Mouse (Mus musculus): ENCODE data around the gene Usp21.
"Not testable (repeated sequence)": the region's sequence is repeated elsewhere in the genome, so short reads cannot be mapped to it uniquely, and the experiment has no call there.

The Usp21 gene

DNA sequence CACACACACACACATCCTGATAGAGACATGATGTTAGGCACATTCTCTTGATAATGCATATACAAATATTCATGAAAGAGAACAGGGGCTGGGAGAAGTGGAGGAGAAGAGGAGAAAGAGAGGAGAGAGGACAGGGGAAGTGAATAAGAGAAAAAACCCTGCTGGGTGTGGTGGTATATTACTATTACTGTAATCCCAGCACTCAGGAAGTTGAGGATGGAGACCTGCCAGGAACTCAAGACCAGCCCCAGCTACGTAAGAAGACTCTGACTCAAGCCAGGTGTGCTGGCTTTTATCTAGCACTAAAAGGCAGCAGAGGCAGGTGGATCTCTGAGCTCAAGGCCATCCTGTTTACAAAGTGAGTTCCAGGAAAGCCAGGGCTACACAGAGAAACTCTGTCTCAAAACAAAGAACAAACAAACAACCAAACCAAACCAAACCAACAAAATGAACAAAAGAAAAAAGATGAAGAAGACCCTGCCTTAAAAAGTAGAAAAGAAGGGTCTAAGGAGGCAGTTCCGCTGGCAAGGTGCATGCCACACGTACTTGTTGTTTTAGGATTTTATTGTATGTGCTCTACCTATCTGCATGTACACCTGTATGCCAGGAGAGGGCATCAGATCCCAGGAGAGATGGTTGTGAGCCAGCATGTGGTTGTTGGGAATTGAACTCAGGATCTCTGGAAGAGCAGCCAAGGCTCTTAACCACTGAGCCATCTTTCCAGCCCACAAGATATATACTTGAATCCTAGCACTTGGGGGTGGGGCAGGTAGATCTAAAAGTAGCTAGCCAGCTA, 23.9 kb downstream of the Usp21 start:
- DNase-seq = no peak

DNA sequence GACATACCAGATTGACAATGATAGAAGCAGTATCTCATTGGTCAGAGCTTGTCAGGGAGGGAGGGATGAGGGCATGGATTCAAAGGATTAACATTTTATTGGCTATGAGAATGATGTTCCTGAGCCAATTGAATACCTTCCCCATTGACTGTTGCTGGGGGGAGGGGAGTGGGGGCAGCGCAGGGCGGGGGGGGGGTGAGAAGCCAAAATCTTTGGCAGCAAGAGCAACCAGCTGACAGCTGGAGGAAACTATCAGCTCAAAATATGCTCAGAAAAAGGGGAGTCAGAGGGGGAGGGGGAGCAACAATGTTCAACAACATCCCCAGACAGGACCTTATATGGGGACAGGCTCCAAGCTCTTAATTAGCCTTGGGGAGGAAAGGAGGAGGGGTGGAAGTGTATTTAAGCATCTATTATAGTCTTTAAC, 24.6 kb downstream of the Usp21 start:
- no peak for DNase-seq

GRCm38 (mm10) chr1:171262594-171263130, 25.1 kb downstream of the Usp21 start:
- no peak for DNase-seq

DNA sequence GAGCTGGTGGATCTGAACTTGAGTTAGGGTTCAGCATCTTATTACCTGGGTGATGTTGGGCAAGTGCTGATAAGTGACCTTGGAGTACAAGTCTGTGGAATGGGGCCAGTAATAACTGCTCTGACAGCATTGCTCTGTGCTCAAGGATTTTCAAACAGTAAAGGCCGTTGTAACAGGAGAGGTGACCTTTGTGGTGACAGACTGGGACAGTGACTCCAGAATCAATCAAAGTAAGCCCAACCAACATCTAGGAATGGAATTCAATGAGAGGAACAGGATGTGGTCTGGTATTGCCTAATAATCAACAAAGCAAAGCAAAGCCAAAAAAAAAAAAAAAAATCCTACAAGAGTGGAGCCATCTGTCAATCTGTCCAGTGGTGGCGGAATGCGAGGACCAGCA, 27.5 kb downstream of the Usp21 start:
- no peak for DNase-seq

DNA sequence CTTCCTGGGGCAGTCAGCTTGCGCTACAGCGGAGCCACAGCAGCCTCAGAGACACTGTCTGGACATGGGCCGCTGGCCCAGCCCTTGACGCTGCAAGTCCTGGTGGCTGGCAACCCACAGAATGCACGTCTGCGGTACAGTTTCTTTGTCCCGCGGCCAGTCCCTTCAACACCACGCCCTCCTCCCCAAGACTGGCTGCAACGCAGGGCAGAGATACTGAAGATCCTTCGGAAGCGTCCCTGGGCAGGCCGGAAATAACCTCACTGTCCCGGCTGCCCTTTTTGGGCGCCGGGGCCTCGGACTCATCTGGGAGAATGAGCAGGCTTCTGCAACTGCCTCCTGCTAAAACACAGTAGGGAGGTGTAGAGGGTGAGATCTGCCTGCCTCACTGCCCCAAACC, 28.9 kb downstream of the Usp21 start:
- no peak for DNase-seq

DNA sequence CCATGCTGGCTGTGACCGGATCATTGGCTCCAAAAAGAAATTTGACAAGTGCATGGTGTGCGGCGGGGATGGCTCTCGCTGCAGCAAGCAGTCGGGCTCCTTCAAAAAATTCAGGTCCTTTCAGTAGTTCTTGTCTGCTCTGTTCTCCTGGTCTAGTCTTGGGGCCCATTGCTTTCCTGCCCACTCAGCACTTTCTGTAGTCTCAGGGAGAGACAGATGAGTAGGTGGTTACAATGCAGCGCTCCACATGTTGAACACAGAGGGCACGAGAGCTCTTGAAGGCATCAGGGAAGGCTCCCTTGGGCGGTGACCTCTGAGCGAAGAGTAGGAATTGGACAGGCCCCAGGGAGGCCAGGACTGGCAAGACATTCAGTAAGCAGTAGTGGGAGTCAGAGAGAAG, 30.0 kb downstream of the Usp21 start:
- DNase-seq = no peak

DNA sequence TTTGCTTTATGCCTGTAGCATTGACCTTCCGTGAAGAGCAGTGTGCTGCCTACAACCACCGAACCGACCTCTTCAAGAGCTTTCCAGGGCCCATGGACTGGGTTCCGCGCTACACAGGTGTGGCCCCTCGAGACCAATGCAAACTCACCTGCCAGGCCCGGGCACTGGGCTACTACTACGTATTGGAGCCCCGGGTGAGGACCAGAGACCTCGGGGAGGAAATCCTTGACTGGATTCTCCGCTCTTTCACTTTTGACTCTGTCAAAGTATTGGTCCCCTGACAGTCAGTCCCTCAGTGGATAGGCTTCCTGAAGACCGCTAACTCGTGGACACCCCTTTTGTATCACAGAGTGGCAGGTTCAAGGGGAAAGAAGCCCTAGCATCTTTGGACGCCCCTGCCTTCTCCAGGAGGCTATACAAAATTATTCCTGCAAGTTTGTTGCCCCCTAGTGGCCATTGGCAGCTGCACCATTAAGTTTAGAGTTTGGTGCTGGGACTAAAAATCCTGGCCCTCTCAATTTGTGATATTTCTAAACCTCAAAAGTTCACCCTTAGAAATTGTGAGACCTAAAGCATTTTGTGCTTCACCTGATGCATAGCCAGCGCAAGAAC, 30.7 kb downstream of the Usp21 start:
- peak; percentile 73 for DNase-seq

DNA sequence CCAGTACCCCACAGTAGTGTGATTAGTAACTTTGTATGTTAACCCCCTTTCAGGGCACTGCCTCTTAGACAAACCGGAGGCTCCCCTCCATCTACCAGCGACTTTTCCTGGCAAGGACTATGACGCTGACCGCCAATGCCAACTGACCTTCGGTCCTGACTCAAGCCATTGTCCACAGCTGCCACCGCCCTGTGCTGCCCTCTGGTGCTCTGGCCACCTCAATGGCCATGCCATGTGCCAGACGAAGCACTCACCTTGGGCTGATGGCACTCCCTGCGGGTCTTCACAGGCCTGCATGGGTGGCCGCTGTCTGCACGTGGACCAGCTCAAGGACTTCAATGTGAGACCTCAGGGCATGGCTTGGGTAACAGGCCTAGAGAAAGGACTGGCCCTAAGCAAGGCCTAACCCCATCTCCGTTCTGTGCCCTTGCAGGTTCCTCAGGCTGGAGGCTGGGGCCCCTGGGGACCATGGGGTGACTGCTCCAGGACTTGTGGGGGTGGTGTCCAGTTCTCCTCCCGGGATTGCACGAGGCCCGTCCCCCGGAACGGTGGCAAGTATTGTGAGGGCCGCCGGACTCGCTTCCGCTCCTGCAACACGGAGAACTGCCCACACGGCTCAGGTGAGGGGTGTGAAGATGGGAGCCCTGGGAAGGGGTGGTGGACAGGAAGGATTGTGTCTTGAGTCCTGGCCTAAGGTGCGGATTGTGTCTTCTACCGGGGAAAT, 31.5 kb downstream of the Usp21 start:
- DNase-seq = no peak

- DNase-seq = no peak
Observed at GRCm38 (mm10) chr1:171252415-171252814, 35.4 kb downstream of the Usp21 start.

DNA sequence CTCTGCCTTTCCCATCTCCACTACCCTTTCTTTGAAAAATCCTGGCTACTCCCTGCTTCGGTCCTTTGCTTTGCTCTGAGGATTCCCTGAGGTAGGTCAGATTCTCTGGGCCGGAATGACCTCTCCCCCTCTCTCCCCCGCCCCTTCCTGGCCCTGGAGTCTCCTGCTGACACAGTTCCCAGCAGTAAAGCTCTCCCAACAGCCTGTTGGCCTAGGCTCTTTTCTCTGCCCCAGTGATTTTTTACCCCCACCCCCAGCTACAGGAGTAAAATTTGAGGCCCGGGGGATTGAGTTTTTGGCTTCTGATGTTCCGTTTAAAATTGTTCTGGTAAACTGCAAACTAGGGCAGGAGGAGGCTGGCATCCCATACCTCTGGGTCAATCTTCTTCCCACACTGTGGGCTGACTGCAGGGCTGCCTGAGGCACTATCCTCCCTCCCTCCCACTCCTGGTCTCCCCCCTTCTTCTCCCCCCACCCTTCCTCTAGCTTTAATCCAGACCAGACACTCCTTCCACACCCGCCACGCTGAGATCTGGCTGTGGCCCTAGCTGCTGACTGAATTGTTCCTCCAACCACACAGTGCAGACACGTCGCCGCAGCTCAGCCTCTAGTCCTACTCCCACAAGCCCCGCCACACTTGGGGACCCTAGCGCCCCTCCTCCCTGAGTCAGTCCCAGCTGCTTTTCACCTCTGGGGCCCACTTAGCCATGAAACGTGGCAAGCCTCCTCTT, 36.0 kb downstream of the Usp21 start:
- DNase-seq = peak; percentile 42

DNA sequence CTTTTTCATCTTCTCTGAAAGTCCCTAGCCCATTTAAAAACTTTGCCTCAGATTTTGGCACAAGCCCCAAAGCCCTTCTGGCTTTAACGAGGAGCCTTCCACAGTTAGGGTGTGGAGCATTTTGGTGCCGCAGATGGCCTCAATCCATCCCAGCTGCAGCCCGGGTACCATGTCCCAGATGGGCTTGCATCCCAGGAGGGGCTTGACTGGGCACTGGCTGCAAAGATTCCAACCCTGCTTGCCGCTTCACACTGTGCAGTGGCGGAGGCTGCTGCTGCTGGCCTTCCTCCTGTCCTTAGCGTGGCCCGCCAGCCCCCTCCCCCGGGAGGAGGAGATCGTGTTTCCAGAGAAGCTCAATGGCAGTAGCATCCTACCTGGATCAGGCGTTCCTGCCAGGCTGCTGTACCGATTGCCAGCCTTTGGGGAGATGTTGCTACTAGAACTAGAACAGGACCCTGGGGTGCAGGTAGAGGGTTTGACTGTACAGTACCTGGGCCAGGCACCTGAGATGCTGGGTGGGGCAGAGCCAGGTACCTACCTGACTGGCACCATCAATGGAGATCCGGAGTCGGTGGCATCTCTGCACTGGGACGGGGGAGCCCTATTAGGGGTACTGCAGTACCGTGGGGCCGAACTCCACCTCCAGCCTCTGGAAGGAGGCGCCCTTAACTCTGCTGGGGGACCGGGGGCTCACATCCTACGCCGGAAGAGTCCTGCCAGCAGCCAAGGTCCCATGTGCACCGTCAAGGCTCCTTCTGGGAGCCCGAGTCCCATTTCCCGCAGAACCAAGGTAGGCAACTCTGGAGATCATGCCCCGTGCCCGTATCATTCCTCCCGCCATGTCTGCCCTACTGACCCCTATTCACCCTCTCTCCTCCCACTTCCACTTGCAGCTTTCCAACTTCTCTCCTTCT, 36.9 kb downstream of the Usp21 start, which contains the start of gene Ndufs2:
Gene Ndufs2, minus strand, starts transcription at position 709 of the 914 bp plus-strand sequence.
- no peak for DNase-seq

- DNase-seq = no peak
Observed at GRCm38 (mm10) chr1:171249913-171250600, 37.7 kb downstream of the Usp21 start, which contains the start of gene Adamts4. Gene Adamts4, plus strand, starts transcription at chr1:171250421.

DNA sequence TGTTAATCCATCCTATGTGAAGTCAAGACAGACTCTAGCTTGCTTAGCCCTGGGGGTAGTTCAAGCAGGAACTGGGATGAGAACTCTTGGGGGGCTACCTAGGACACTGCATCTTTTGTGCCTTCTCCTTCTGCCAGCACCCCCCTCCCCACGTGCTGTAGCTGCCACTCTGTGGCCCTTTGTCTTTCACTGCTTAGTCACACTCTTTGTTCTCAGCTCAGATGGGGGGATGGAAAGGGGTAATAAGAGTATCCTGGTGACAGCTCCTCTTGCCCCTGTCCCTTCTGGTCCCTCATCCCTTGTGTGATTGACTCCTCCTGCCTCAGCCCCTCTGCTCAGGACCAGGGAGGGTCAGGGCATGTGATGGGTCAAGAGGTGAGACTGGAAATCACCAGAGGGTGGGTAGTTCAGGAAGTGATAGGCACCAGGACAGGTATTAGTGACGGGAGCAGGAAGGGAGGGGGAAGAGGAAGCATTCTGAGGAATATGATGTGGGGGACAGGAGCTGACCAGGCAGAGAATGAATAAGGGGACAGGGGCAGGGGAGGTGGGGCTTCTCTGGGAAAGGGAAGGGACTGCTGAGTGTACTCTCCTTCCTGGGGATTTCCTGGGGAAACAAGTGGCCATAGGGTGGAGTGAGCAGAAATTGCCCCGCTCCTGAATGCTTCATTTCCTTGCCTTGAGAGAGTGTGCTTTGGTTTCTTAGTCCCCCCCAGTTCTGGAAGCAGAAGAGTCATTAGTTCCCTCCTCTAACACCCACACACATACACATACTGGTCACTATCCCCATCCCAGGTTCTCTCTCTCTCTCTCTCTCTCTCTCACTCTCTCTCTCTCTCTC, 39.2 kb downstream of the Usp21 start:
- DNase-seq = no peak

- DNase-seq = no peak
Observed at GRCm38 (mm10) chr1:171247916-171248315, 39.9 kb downstream of the Usp21 start.

DNA sequence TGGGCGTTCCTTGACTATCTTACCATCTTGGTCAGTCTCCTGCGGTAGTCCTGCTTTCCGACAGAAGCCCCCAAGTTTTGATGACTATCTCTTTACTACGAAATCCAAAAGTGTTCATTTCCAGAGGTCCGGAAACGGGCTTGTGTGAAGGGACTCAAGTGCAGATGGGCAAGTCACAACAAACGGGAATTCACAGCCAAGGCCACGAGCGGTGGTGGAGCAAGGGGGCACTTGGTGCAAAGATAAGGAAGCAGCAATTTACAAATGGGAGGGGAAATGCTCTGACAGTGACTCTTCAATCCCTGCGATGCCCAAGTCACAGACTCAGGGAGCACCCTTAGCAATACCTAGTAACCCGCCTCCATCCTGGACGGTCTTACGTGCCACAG, 40.3 kb downstream of the Usp21 start:
- peak; percentile 57 for DNase-seq

DNA sequence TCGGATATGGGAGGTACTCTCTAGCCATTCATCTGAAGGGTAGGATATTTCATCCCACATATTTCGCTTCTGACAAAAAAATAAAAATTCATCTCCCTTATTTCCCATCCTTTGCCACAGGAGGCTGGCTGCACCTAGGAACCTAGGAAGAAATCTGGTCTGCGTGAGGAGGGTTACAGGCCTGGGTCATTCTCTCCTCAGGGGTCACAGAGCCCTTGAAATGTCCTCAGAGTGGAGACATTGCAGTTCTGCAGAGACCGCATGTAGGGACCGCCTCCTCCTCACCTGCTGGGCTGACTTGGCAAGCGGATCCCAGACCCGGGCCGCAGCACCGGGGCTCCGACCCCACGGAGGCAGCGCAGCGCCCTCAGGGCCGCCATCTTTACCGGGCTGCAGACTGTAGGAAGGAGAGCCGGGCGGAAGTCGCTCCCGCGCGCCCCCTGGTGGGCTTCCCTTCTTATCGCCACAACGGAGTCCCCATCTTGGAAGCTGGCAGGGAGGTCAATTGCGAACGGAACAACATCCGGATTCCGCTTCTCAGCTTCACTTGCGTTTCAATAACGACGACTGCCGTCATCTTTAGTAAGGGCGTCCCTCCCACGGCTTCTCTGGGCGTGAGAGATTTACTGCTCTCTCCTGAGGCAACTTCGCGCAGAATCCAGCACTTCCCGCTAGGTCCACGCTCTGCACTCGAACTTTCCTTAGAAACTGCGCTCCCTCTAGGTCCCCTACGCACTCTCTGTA, 40.9 kb downstream of the Usp21 start:
- peak; percentile 98 for DNase-seq

DNA sequence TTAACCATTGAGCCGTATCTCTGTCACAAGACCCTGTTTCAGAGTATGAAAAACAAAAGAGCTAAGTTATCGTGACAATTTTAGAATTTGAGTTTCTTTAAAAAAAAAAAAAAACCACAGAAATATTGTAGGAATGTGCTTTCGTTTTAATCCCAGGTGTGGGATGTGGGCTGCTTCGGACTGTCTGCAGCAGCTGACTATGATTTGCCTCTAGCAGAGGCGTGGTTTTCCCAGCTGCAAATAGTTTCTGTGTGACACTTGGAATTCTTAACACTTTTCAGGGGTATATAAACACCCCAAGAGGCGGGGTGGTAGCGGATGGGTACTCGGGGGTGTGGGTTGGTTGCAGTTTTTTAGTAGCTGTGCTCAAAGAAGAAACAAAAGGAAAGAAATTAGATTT, 42.4 kb downstream of the Usp21 start:
- no peak for DNase-seq

GRCm38 (mm10) chr1:171241952-171242351, 45.8 kb downstream of the Usp21 start:
- DNase-seq = not testable (repeated sequence)

GRCm38 (mm10) chr1:171240911-171241310, 46.9 kb downstream of the Usp21 start:
- DNase-seq = no peak

All from thymus, postnatal 4 days (tissue).